Comparison of ENCODE assay signal across 13 mouse cellular contexts in genomic region chr8:33980999-33981398, GRCm38 (mm10).
DNase-seq lines count a peak whose midpoint lies in the region; ATAC-seq and TF ChIP-seq lines count a peak whose summit lies in the region.
"Had no signal": no experiment of that assay in that cellular context is flagged by ENCODE, and none has a peak within 500 bp of the region (broad histone marks: within the 10 kb centered on the region; RNA-seq: fewer than 3 reads in every experiment).

No protein-coding gene starts in this region.

- no peak for ATAC-seq in heart, embryonic 14.5 days (ENCODE audit: insufficient number of reproducible peaks, insufficient read depth, low FRiP score, low read depth)
- 0 out of 2 replicates have a peak, but pooled peaks have one; percentile 25 for ATAC-seq in stomach, embryonic 14.5 days (ENCODE audit: insufficient number of reproducible peaks, insufficient read depth, low FRiP score, low read depth)
- no peak for ATAC-seq in stomach, postnatal 0 days (ENCODE audit: low FRiP score, low TSS enrichment)
- 0 out of 2 replicates have a peak, but pooled peaks have one; percentile 43 for ATAC-seq in liver, embryonic 14.5 days (ENCODE audit: insufficient read depth)
- no peak for ATAC-seq in forebrain, postnatal 0 days
- ATAC-seq: inflammation-experienced regulatory T-cells, adult 6 months had no signal

- intact Hi-C loops in heart, postnatal 25 days (cut with DNase I), result no loop called here
- intact Hi-C loops in left cerebral cortex, postnatal 4 days (cut with DNase I), result no loop called here

- WGBS in heart, embryonic 14.5 days, result 42% methylated on average over 7 of the region's 7 CpGs
- 34% methylated on average over 7 of the region's 7 CpGs for WGBS in stomach, embryonic 14.5 days
- 24% methylated on average over 7 of the region's 7 CpGs for WGBS in stomach, postnatal 0 days
- WGBS in liver, embryonic 14.5 days (ENCODE audit: insufficient replicate concordance), result 51% methylated on average over 7 of the region's 7 CpGs
- 83% methylated on average over 7 of the region's 7 CpGs for WGBS in forebrain, postnatal 0 days

- TF ChIP-seq CTCF in stomach, postnatal 0 days (IDR thresholded peaks at IDR 0.05; ENCODE audit: low read depth), result no peak
- TF ChIP-seq CTCF in liver, embryonic 14.5 days (IDR thresholded peaks at IDR 0.05; ENCODE audit: low read depth), result no peak
- TF ChIP-seq CTCF in forebrain, postnatal 0 days (IDR thresholded peaks at IDR 0.05; ENCODE audit: low read depth), result no peak

- H3K9ac ChIP-seq in heart, embryonic 14.5 days (ENCODE audit: low read length), result no peak overlapping the region
- H3K9ac ChIP-seq in stomach, embryonic 14.5 days (replicated peaks; ENCODE audit: low read depth, low read length), result no peak overlapping the region
- no peak overlapping the region for H3K9ac ChIP-seq in stomach, postnatal 0 days (ENCODE audit: low read length)
- H3K9ac ChIP-seq in liver, embryonic 14.5 days (replicated peaks), result no peak overlapping the region
- H3K9ac ChIP-seq in forebrain, postnatal 0 days, result no peak overlapping the region
- H3K9ac ChIP-seq: lung, embryonic 15.5 days had no signal

- DNase-seq in heart, postnatal 25 days (ENCODE audit: low spot score), result no peak
- no peak for DNase-seq in stomach, postnatal 0 days (ENCODE audit: low spot score)
- no peak for DNase-seq in liver, embryonic 14.5 days (ENCODE audit: low read depth in 3 of 3, low spot score in 3 of 3)
- no peak for DNase-seq in left cerebral cortex, postnatal 4 days
- no peak for DNase-seq in forebrain, postnatal 0 days
- DNase-seq: cerebellum, postnatal 25 days; layer of hippocampus, postnatal 36 days; midbrain, embryonic 14.5 days had no signal

- H3K4me3 ChIP-seq in heart, embryonic 14.5 days (ENCODE audit: control insufficient read depth in 1 of 2, insufficient read depth in 1 of 2, low read depth in 1 of 2, low read length in 2 of 2), result no peak overlapping the region
- no peak overlapping the region for H3K4me3 ChIP-seq in stomach, embryonic 14.5 days (ENCODE audit: low read depth, low read length)
- H3K4me3 ChIP-seq in stomach, postnatal 0 days (ENCODE audit: low read depth, low read length), result no peak overlapping the region
- H3K4me3 ChIP-seq in liver, embryonic 14.5 days (ENCODE audit: insufficient read depth in 1 of 2, low read depth in 2 of 2, low read length in 2 of 2), result no peak overlapping the region
- no peak overlapping the region for H3K4me3 ChIP-seq in forebrain, postnatal 0 days (ENCODE audit: low read depth, low read length)
- H3K4me3 ChIP-seq: hindbrain, embryonic 10.5 days; lung, embryonic 15.5 days had no signal

- H3K36me3 ChIP-seq in heart, embryonic 14.5 days (ENCODE audit: control insufficient read depth, insufficient read depth, low read length), result no peaks in the 10 kb centered on the region
- H3K36me3 ChIP-seq in stomach, embryonic 14.5 days (ENCODE audit: control insufficient read depth, insufficient read depth, low read length), result no peaks in the 10 kb centered on the region
- H3K36me3 ChIP-seq in stomach, postnatal 0 days (ENCODE audit: control insufficient read depth, insufficient read depth, low read length), result no peaks in the 10 kb centered on the region
- H3K36me3 ChIP-seq in liver, embryonic 14.5 days (replicated peaks; ENCODE audit: control insufficient read depth, insufficient read depth, low read depth), result no peaks in the 10 kb centered on the region
- H3K36me3 ChIP-seq in forebrain, postnatal 0 days (ENCODE audit: insufficient read depth), result no peaks in the 10 kb centered on the region
- H3K36me3 ChIP-seq: hindbrain, embryonic 10.5 days; lung, embryonic 15.5 days had no signal

- no peak overlapping the region for H3K4me2 ChIP-seq in heart, embryonic 14.5 days (ENCODE audit: low read length)
- H3K4me2 ChIP-seq in stomach, embryonic 14.5 days (replicated peaks; ENCODE audit: low read depth, low read length), result no peak overlapping the region
- H3K4me2 ChIP-seq in stomach, postnatal 0 days (replicated peaks; ENCODE audit: low read depth), result no peak overlapping the region
- H3K4me2 ChIP-seq in liver, embryonic 14.5 days (ENCODE audit: low read depth), result no peak overlapping the region
- H3K4me2 ChIP-seq in forebrain, postnatal 0 days (ENCODE audit: low read depth), result no peak overlapping the region
- H3K4me2 ChIP-seq: lung, embryonic 15.5 days had no signal

- no peaks in the 10 kb centered on the region for H3K9me3 ChIP-seq in heart, embryonic 14.5 days (ENCODE audit: control insufficient read depth, low read length)
- no peaks in the 10 kb centered on the region for H3K9me3 ChIP-seq in stomach, embryonic 14.5 days (ENCODE audit: control insufficient read depth, low read depth, low read length)
- H3K9me3 ChIP-seq in stomach, postnatal 0 days (ENCODE audit: control insufficient read depth, low read length), result no peaks in the 10 kb centered on the region
- H3K9me3 ChIP-seq in liver, embryonic 14.5 days (ENCODE audit: control insufficient read depth, low read length), result no peaks in the 10 kb centered on the region
- H3K9me3 ChIP-seq in forebrain, postnatal 0 days (ENCODE audit: low read length), result no peaks in the 10 kb centered on the region
- H3K9me3 ChIP-seq: hindbrain, embryonic 10.5 days; lung, embryonic 15.5 days had no signal

- TF ChIP-seq EP300 in stomach, postnatal 0 days (optimal IDR thresholded peaks at IDR 0.05), result no peak
- no peak for TF ChIP-seq EP300 in liver, embryonic 14.5 days (IDR thresholded peaks at IDR 0.05; ENCODE audit: low read depth)

- peaks cover 13 to 33% of the 10 kb centered on the region in 2 experiments for H3K4me1 ChIP-seq in heart, embryonic 14.5 days (ENCODE audit: control insufficient read depth in 2 of 2, insufficient read depth in 2 of 2, low read length in 2 of 2)
- peaks cover 5% of the 10 kb centered on the region; the same call in 1 of the 2 replicates for H3K4me1 ChIP-seq in stomach, embryonic 14.5 days (ENCODE audit: control insufficient read depth, insufficient read depth, low read length)
- no peaks in the 10 kb centered on the region for H3K4me1 ChIP-seq in stomach, postnatal 0 days (replicated peaks; ENCODE audit: control insufficient read depth, insufficient read depth)
- peaks cover 0 to 11% of the 10 kb centered on the region in 2 experiments; a peak in 2 of 4 replicates for H3K4me1 ChIP-seq in liver, embryonic 14.5 days (replicated peaks; ENCODE audit: control insufficient read depth in 2 of 2, insufficient read depth in 2 of 2, low read length in 1 of 2)
- no peaks in the 10 kb centered on the region for H3K4me1 ChIP-seq in forebrain, postnatal 0 days (ENCODE audit: insufficient read depth)

- H3K27ac ChIP-seq in heart, embryonic 14.5 days (replicated peaks in 1 of 2; ENCODE audit: control insufficient read depth in 1 of 2, insufficient read depth in 1 of 2, low read depth in 2 of 2, low read length in 2 of 2), result peak overlapping the region; percentile 33 to 92
- H3K27ac ChIP-seq in stomach, embryonic 14.5 days (ENCODE audit: low read length), result no peak overlapping the region
- no peak overlapping the region for H3K27ac ChIP-seq in stomach, postnatal 0 days (replicated peaks)
- no peak overlapping the region for H3K27ac ChIP-seq in liver, embryonic 14.5 days
- H3K27ac ChIP-seq in forebrain, postnatal 0 days (ENCODE audit: low read depth, low read length), result no peak overlapping the region
- H3K27ac ChIP-seq: hindbrain, embryonic 10.5 days; lung, embryonic 15.5 days had no signal

- no peaks in the 10 kb centered on the region for H3K27me3 ChIP-seq in heart, embryonic 14.5 days (ENCODE audit: control insufficient read depth, insufficient read depth, low read length)
- no peaks in the 10 kb centered on the region for H3K27me3 ChIP-seq in stomach, embryonic 14.5 days (ENCODE audit: control insufficient read depth, insufficient read depth, low read length)
- H3K27me3 ChIP-seq in stomach, postnatal 0 days (ENCODE audit: control insufficient read depth, insufficient read depth, low read length), result no peaks in the 10 kb centered on the region
- H3K27me3 ChIP-seq in liver, embryonic 14.5 days (ENCODE audit: control insufficient read depth, insufficient read depth, low read length), result no peaks in the 10 kb centered on the region
- H3K27me3 ChIP-seq in forebrain, postnatal 0 days (ENCODE audit: insufficient read depth, low read length), result no peaks in the 10 kb centered on the region; the same call in 1 of the 2 replicates
- H3K27me3 ChIP-seq: lung, embryonic 15.5 days had no signal

Comparison
In these comparisons a context has a peak if more than half of its experiments do, and no peak if none do; other contexts are left out.
1. ATAC-seq: peak in stomach, embryonic 14.5 days (single experiment) and liver, embryonic 14.5 days (single experiment); none in heart, embryonic 14.5 days (single experiment), stomach, postnatal 0 days (single experiment) and forebrain, postnatal 0 days (single experiment).
2. H3K27ac ChIP-seq: peak in heart, embryonic 14.5 days (2 of 2); none in stomach, embryonic 14.5 days (single experiment), stomach, postnatal 0 days (single experiment), liver, embryonic 14.5 days (single experiment) and forebrain, postnatal 0 days (single experiment).